Mouse (Mus musculus) inflammation-experienced regulatory T-cells (primary cell): ENCODE results near the gene Zfp787. TPM values are rescaled to one million over a fixed set of nuclear protein-coding genes. Genes with fewer than 3 reads are reported as not detected.

ENCODE experiments used
- polyA plus RNA-seq, 2 experiments: library from polyadenylated mRNA; unstranded; fragments of 100-300 nt; shearing (Covaris generic); gene quantifications; one replicate each; pipeline ENCODE4 v1.2.1; 2017

Zfp787 gene
- polyA plus RNA-seq: 10 to 100 TPM; 40.9 to 46.6 TPM

DNA sequence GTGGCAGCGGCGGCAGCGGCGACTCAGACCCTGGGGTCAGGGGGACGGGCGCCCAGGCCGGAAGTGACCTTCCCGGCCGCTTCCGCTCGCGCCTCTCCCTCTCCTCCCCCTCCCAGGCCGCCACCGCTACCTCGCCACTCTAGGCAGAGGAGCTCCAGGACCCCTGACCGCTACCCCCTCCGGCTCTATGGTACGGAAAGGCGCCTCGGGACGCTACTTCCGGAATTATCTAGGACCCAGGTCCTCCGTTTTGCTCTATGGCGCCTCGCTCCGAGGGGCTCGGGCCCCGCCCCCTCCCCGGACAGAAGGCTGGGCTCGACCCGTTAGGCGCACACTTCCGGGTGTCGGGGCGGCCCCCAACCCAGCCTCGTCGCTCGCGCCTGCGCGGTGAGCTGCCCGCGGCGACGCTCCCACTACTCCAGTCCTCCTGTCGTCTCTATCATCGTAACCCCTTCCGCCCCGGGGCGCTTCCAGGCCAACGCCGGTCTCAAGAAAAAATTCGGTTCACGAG is at the start of gene Zfp787:
Gene Zfp787 (minus strand): TSS at position 97 of the 511 bp plus-strand sequence.

DNA sequence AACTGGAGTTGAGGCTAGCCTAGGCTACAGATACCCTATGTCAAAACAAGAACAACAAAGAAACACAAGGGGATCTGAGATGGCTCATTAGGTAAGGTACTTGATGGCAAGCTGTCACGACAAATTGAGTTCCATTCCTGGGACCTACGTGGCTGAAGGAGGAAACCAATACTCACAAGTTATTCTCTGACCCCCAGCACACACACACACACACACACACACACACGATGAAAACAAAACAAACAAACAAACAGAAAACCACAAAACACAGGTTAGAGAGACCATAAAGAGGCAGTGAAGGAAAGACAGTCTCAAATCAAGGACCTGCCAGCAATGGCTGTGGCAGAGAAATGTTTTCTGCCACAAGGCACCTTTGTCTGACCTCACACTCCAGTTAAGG is 41.0 kb upstream of the Zfp787 start, which contains the start of gene Galp:
Gene Galp (plus strand): TSS at position 301 of the 400 bp plus-strand sequence.

DNA sequence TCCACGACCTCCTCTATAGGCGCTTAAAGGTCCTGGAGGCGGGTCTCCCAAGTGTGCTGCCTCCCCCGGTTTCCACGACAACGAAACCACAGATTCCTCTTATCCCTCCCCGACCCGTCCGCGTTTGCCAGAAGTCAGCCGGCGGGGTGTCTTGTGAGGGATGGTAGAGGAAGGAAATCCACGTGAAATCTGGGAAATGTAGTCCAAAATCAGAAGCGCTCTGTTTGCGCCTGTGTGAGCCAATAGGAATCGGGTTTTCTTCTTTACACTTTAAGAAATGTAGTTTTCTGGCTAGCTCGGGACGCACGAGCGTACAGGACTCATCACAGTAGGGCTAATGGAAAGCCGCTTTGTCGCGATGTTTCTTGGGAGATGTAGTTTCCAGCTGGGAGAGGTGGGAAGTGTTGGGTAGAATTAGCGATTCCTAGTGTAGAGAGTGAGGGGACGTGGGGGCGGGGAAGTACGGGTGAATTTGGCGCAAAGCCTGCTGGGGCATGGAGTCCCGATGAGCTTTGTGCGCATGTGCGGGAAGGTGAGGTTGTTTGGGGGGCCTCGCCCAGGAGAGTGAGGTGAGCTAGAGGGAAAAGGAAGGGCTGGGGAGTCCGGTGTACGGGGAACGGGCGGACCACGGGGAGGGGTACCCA is 16.3 kb upstream of the Zfp787 start, which contains the start of gene Zfp444:
Gene Zfp444 (plus strand): TSS at position 221 of the 644 bp plus-strand sequence.

Other genes starting within 250 kb of the Zfp787 start
- under 1 TPM in 1 of 2 experiments, not detected in 1; 0.10 TPM for gene Vmn1r65, start 145.0 kb downstream of the Zfp787 start, polyA plus RNA-seq
- 1 to 10 TPM in 1 of 2 experiments, under 1 TPM in 1; 0.17 to 1.1 TPM for gene Nlrp4c, start 110.8 kb downstream of the Zfp787 start, polyA plus RNA-seq
- 10 to 100 TPM; 33.6 to 45.1 TPM for gene Zfp444, start 16.2 kb upstream of the Zfp787 start, polyA plus RNA-seq
- gene Galp, start 41.1 kb upstream of the Zfp787 start, polyA plus RNA-seq: not detected
- 1 to 10 TPM in 1 of 2 experiments, not detected in 1; 4.8 TPM for gene Zscan5b, start 66.3 kb upstream of the Zfp787 start, polyA plus RNA-seq
- not detected for gene Epp13, start 96.7 kb upstream of the Zfp787 start, polyA plus RNA-seq
- 1 to 10 TPM; 5.1 to 5.5 TPM for gene Zfp667, start 130.6 kb upstream of the Zfp787 start, polyA plus RNA-seq
- gene Zfp583, start 175.3 kb upstream of the Zfp787 start, polyA plus RNA-seq: 1 to 10 TPM; 1.4 to 1.9 TPM
- 1 to 10 TPM in 1 of 2 experiments, under 1 TPM in 1; 0.20 to 5.5 TPM for gene Gm3854, start 187.8 kb upstream of the Zfp787 start, polyA plus RNA-seq
- gene Zfp78, start 207.3 kb upstream of the Zfp787 start, polyA plus RNA-seq: 1 to 10 TPM; 4.2 to 7.7 TPM
- gene Zfp28, start 227.3 kb upstream of the Zfp787 start, polyA plus RNA-seq: 10 to 100 TPM; 10.9 to 13.5 TPM
- gene Smim17, start 242.7 kb upstream of the Zfp787 start, polyA plus RNA-seq: under 1 TPM in 1 of 2 experiments, not detected in 1; 0.67 TPM